Mouse (Mus musculus) limb, embryonic 12.5 days (tissue): ENCODE measurements around the gene Cpped1. TPM values are rescaled to one million over a fixed set of nuclear protein-coding genes. Genes with fewer than 3 reads are reported as not detected.

Experiments
- ATAC-seq: fragments of 200-750 bp; cut with Nextera tagmentation; 2 replicates; pipeline ENCODE4 v1.8.0; 2017; ENCODE audit warnings: low read depth, moderate TSS enrichment; ENCODE audit not compliant: insufficient number of reproducible peaks, insufficient read depth, low FRiP score, low TSS enrichment
- H3K27ac ChIP-seq: fragments of 300-500 bp; sonication (generic); 2 replicates; pipeline ENCODE4 v1.5.1; 2016; ENCODE audit warnings: mild to moderate bottlenecking, moderate library complexity
- H3K27me3 ChIP-seq: fragments of 300-500 bp; sonication (generic); 2 replicates; pipeline ENCODE4 v1.6.1; 2016; ENCODE audit warnings: mild to moderate bottlenecking, moderate library complexity
- H3K36me3 ChIP-seq: fragments of 300-500 bp; sonication (generic); 2 replicates; pipeline ENCODE4 v1.6.1; 2016; ENCODE audit warnings: mild to moderate bottlenecking, moderate library complexity
- H3K4me1 ChIP-seq: fragments of 300-500 bp; sonication (generic); replicated peaks from 2 replicates; pipeline ENCODE4 v1.6.1; 2016
- H3K4me2 ChIP-seq: fragments of 300-500 bp; sonication (generic); 2 replicates; pipeline ENCODE4 v1.6.1; 2016; ENCODE audit warnings: mild to moderate bottlenecking, moderate library complexity
- H3K4me3 ChIP-seq: fragments of 300-500 bp; sonication (generic); replicated peaks from 2 replicates; pipeline ENCODE4 v1.5.1; 2016; ENCODE audit warnings: mild to moderate bottlenecking
- H3K9ac ChIP-seq: fragments of 300-500 bp; sonication (generic); replicated peaks from 2 replicates; pipeline ENCODE4 v1.6.1; 2016; ENCODE audit warnings: mild to moderate bottlenecking, moderate library complexity
- H3K9me3 ChIP-seq: fragments of 300-500 bp; sonication (generic); 2 replicates; pipeline ENCODE4 v1.6.1; 2016; ENCODE audit warnings: mild to moderate bottlenecking, moderate library complexity
- WGBS: fragments of 180-500 bp; shearing (Covaris S2); methylation state at CpG from one replicate; pipeline ENCODE4 v1.1.7; 2016; 5-methylcytosine and 5-hydroxymethylcytosine counted together
- polyA plus RNA-seq: library from polyadenylated mRNA; unstranded; fragments of >200 nt; fragmentation: Nextera tagmentation; extraction: Ambion mirVana; gene quantifications from 2 replicates; pipeline ENCODE4 v1.2.1, GENCODE M21; 2016

Gene Cpped1
- polyA plus RNA-seq, 1 experiment from 2014 or later = 13.9 TPM

DNA sequence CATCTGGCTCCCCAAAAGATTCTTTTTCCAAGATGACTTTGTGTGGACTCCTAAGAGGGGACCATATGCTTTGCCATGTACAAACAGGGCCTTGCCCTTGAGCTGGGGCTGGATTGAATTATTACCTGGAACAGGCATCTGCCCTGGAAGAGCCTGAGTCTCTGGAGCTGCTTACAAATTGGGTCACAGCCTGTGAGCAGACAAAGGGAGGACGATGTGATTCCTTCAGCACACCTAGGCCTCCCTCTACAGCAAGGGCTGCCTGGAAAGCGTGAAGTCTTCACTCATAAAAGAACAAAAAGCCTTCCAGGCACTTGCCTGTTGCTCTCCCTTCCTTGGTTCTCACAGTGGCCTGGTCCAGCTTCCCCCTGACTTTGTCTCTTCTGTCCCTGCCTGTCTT lies 136.9 kb downstream of the Cpped1 start:
- Histone ChIP-seq H3K4me2 (no peak overlapping the region), H3K9ac (no peak overlapping the region), H3K36me3 (no peaks in the 10 kb centered on the region), H3K27me3 (no peaks in the 10 kb centered on the region), H3K4me1 (no peaks in the 10 kb centered on the region), H3K27ac (no peak overlapping the region), H3K9me3 (peaks cover 22% of the 10 kb centered on the region; the same call in 1 of the 2 replicates), H3K4me3 (no peak overlapping the region)
- 47% methylated on average over 2 of the region's 2 CpGs for WGBS
- no peak for ATAC-seq

DNA sequence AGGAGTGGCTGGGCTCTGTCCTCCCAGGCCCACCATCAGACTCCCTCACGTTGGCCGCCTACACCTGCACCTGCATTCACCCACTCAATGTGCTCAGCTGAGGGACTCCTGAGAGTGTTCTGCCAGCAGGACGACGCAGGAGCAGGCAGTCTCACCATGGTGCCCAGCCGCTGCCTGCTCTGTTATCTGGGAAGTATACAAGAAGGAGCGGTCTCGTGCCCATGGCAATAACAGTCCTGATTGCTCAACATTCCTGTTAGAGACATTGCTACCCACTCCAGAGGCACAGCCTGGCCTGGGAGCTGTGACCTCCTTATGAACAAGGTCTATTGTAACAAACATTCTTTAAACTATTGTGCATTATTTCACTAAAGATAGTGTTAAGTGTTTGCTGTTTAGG lies 151.3 kb downstream of the Cpped1 start:
- Histone ChIP-seq H3K9me3 (no peaks in the 10 kb centered on the region), H3K4me3 (no peak overlapping the region), H3K36me3 (no peaks in the 10 kb centered on the region), H3K27ac (no peak overlapping the region), H3K9ac (no peak overlapping the region), H3K4me1 (no peaks in the 10 kb centered on the region), H3K4me2 (no peak overlapping the region), H3K27me3 (no peaks in the 10 kb centered on the region)
- WGBS = 83% methylated on average over 7 of the region's 7 CpGs
- no peak for ATAC-seq

DNA sequence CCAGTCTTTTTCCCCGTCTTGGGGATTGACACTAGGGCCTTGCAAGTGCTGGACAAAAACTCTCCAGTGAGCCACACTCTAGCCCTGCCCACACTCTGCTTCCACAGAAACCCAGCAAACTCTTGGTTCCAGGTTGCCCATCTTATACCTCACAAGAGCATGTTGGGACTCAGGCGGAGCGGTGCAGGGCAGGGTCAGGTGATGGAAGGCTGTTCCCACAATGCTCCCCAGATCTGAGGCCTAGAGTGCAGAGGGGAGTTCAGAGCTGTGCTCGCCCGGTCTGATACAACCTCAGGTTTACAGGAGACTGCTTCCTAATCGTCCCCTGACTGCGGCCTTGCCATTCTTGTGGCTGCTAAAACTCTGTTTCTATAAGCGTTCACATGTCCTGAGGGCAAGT lies 151.8 kb downstream of the Cpped1 start:
- no peaks in the 10 kb centered on the region for H3K4me1 ChIP-seq
- no peaks in the 10 kb centered on the region for H3K36me3 ChIP-seq
- no peak overlapping the region for H3K9ac ChIP-seq
- H3K9me3 ChIP-seq = no peaks in the 10 kb centered on the region
- H3K4me2 ChIP-seq = no peak overlapping the region
- ATAC-seq = no peak
- H3K27ac ChIP-seq = no peak overlapping the region
- no peak overlapping the region for H3K4me3 ChIP-seq
- 87% methylated on average over 8 of the region's 8 CpGs for WGBS
- H3K27me3 ChIP-seq = no peaks in the 10 kb centered on the region

DNA sequence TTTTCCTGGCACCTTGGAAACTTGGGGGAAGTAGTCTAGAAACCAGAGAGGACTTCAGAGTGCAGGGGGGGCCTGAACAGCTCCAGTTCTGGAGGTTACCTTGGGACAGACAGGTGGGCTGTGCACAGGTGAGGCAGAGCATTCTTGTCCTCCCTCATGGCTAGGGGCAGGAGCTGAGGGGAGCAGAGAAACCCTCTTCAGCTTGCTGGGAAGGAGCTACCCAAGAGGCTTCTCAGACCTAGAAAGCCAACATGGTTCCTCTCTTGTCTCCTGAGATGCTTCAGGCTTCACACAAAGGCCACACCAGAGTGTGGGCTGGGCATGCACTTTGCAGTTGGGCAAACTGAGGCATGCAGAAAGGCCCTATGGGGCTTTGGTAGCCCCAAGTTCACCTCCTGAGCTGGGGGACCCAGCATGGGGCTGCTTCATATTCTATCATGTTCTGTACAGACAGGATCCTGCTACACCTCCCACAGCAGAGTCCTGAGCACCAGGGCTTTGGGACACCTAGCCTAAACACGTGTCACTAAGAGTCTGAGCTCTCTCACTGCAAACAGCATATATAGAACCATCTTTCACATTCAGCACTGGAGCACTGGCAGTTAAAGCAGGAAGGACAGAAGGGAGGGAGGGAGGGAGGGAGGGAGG lies 152.5 kb downstream of the Cpped1 start:
- Histone ChIP-seq H3K4me2 (no peak overlapping the region), H3K4me1 (no peaks in the 10 kb centered on the region), H3K36me3 (no peaks in the 10 kb centered on the region), H3K9ac (no peak overlapping the region), H3K4me3 (no peak overlapping the region), H3K9me3 (no peaks in the 10 kb centered on the region), H3K27me3 (no peaks in the 10 kb centered on the region), H3K27ac (no peak overlapping the region)
- ATAC-seq = no peak
- 65% methylated on average over 1 of the region's 1 CpGs for WGBS

DNA sequence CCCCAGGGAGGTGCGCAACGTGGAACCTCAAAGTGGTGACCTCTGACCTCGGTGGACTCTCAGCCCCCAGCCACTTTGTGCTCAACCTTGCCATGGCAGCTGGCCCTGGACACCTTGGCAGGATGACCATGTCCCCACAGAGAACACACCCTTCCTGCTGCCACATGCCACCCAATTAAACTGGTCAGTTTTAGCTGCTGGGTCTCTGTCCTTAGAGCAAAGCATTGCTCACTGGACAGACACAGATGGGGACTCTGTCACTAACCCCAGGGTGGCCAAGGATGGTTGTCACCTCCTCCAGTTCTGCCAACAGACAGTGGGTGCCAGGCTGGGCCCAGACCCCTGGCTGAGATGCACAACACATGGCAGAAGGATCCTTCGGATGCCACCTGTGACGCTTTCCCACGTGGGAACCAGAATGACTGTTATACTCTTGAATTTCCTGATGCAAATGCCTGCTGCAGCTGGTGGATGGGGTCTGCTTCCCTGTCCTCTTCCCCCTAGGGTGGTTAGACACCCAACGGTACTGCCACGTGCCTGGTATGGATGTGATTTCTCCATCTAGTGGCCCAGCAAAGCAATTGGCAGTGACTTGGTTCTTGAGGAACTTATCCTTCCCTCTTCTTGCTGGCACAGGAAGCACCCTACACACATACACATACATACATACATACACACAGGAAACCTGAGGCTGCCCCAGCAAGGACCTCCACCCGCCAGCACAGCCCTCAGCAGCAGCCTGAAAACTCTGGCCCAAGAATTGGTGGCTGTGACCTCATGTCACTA lies 153.8 kb downstream of the Cpped1 start:
- WGBS = 79% methylated on average over 9 of the region's 9 CpGs
- Histone ChIP-seq H3K4me2 (no peak overlapping the region), H3K36me3 (no peaks in the 10 kb centered on the region), H3K27ac (no peak overlapping the region), H3K4me3 (no peak overlapping the region), H3K4me1 (no peaks in the 10 kb centered on the region), H3K9me3 (no peaks in the 10 kb centered on the region), H3K9ac (no peak overlapping the region), H3K27me3 (no peaks in the 10 kb centered on the region)
- ATAC-seq = no peak

DNA sequence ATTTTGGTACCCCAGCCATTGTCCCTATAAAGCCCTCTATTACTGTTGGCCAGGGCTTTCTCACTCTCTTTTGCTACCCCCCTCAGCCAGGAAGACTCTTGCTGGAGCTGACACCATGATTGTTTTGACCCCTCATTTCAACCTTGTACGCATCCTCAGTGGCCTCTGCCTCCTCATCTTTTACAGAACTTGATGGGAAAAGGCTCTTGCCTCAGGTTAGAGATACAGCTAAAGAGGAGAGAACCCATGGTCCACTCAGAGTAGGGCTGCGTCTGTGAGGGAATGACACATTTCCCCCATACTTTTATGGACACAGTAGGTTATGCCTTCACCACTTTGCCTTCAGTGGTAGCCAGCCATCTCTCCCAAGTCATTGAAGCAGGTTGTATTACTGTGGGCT lies 155.1 kb downstream of the Cpped1 start:
- WGBS = 97% methylated on average over 2 of the region's 2 CpGs
- H3K9ac ChIP-seq = no peak overlapping the region
- no peak overlapping the region for H3K4me2 ChIP-seq
- H3K9me3 ChIP-seq = no peaks in the 10 kb centered on the region
- H3K4me1 ChIP-seq = no peaks in the 10 kb centered on the region
- H3K36me3 ChIP-seq = no peaks in the 10 kb centered on the region
- no peaks in the 10 kb centered on the region for H3K27me3 ChIP-seq
- no peak overlapping the region for H3K4me3 ChIP-seq
- no peak overlapping the region for H3K27ac ChIP-seq
- ATAC-seq = no peak

Other genes with a start within 250 kb of the Cpped1 start
- gene Shisa9, start 74.7 kb upstream of the Cpped1 start, polyA plus RNA-seq = 0.16 and 0.27 TPM in 2 replicates